Mouse (Mus musculus) layer of hippocampus, adult 8-10 months (tissue): Measurements from ENCODE around the gene Chkb. TPM values are rescaled to one million over a fixed set of nuclear protein-coding genes. Genes with fewer than 3 reads are reported as not detected.
"Not testable (repeated sequence)": the region's sequence is repeated elsewhere in the genome, so short reads cannot be mapped to it uniquely, and the experiment has no call there.

Experiments used
- DNase-seq, 2 experiments: peaks; one replicate each; pipeline ENCODE4 v3.0.0; 2022; ENCODE audit warnings: low spot score in 2 of 2
- total RNA-seq, 4 experiments: library from RNA; stranded (reverse); gene quantifications; 2 replicates each; pipeline ENCODE4 v1.2.4; 2022

Chkb gene
- total RNA-seq, 4 experiments from 2014 or later, result 42.9 to 50.3 (median 46.2) TPM

- no peak for DNase-seq
Measured at GRCm38 (mm10) chr15:89453865-89454478, 24.3 kb upstream of the Chkb start, which contains the start of gene Mapk8ip2. Mapk8ip2 (plus strand) TSS chr15:89453913.

- no peak for DNase-seq
Measured at GRCm38 (mm10) chr15:89452906-89453864, 23.5 kb upstream of the Chkb start.

DNA sequence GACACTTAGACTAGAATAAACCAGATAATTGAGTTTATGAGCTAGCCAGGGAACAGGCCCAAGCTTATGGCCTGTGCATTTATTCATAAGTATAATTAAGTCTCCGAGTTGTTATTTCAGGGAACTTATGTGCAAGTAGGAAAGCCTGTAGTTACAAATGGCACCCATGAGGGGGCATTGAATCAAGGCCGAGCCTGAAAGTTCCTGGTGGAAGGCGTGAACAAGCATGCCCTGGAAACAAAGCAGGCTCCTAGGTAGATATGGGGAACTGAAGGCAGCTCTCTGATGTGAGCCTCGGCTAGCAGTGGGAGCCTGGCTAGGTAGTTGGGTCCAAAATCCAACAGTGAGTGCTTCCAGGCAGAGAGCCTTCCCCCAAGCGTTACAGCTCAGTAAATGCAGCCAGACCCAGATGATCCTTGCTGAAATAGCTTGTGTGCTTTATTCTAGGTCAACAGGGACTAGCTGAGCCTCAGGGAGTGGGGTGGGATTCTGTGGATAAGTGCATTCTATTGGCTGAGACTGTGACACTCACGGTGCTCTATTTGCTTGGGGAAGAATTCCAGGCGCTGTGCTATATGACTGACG, 12.9 kb upstream of the Chkb start:
- no peak for DNase-seq

- DNase-seq, result no peak
Measured at GRCm38 (mm10) chr15:89435878-89436277, 6.2 kb upstream of the Chkb start.

DNA sequence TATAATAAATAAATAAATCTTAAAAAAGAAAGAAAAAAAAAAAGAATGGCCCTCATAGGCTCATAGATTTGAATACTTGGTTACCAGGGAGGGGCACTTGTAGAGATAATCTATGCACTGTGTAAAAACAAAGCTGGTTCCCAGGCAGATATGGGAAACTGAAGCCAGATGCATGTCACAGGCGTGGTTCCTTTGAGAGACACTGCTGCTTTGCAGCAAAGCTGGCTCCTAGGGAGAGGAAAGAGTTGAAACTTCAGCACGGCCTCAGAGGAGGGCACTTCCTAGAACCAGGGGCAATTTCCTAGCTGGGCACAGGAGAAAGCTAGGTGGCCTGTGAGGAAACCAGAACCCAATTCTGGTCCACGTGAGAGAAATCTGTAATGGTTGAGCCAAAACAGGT, 4.4 kb upstream of the Chkb start:
- no peak for DNase-seq

- no peak for DNase-seq
Measured at GRCm38 (mm10) chr15:89432946-89433345, 3.2 kb upstream of the Chkb start.

DNA sequence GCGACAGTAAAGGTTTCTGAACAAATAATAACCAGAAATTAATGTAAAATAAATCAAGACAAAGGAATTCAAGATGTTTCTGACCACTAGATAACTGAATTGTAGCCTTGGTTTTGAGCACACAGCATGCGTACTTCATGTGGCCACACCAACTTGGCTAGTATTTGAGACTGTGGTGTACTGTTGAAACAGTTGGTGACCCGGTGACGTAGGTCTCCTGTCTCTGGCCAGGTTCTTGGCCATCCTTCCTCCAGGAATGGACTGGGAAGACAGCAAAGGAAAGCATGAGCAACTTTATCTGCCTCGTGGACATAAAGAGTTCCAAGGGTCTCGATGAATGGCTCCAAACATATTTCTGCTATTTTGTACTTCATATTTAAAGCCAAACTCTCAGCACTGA, 2.1 kb upstream of the Chkb start:
- no peak for DNase-seq

DNA sequence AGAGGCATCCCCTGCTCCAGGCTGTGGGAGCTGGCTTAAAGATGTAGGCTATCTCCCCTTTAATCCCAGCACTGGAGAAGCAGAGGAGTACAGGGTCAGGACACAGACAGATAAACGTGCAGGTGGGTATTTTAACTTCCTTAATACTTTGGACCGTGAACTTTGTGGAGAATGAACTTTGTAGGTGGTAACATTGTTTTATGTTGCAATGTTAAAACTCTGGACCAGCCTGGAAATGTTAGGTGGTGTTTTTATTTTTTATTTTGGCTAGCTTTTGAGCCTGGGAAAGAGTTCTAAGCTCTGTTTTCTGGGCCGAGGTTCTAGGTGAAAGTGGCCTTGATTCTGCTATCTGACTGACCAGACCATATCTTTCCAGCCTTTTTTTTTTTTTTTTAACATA, 1.6 kb upstream of the Chkb start:
- no peak for DNase-seq

DNA sequence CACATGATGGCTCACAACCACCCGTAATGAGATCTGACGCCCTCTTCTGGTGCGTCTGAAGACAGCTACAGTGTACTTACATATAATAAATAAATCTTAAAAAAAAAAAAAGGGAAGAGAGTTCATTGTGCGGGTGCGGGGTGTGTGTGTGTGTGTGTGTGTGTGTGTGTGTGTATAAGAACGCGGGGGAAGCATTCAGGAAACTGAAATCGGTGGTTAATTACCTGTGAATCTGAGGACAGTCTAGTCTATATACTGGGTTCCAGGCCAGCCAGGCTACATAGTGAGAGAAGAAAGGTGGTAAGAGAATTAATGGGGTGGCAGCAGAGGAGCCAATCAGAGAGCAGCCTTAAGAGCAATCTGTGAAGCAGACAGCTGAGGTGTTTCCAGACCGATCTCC, 1.1 kb upstream of the Chkb start:
- not testable (repeated sequence) for DNase-seq

GRCm38 (mm10) chr15:89430341-89430740, 633 bp upstream of the Chkb start:
- DNase-seq, result no peak

DNA sequence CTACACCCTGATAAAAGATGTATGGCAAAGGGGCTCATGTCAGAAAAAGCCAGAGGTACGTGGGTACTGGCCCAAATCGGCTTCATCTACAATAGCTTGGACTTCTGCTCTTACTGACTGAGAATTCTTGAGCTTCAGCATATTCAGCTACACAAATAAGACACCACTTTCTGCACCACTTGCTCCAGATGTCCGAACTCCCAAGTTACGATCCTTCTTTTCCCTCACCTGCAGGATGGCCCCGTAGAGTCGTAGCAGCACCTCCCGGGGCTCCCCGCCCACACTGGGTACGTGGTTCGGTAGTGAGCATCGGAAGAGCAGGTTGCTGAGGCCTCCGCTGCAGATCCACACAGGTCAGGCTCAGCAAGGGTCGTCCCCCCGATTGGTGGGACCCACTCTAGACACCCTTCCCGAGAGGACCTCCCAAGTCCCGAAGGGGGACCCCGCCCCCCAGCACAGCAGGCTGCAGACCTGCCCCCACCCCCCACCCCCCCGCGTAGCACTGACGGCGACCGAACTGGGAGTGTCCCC, 822 bp downstream of the Chkb start:
- no peak for DNase-seq

- no peak for DNase-seq
Measured at GRCm38 (mm10) chr15:89428136-89428790, 1.4 kb downstream of the Chkb start.

- no peak for DNase-seq
Measured at GRCm38 (mm10) chr15:89426716-89427115, 3.0 kb downstream of the Chkb start.

- DNase-seq, result no peak
Measured at GRCm38 (mm10) chr15:89425711-89426121, 4.0 kb downstream of the Chkb start, which contains the start of gene Cpt1b. Cpt1b (minus strand) TSS chr15:89425863.

- DNase-seq, result no peak
Measured at GRCm38 (mm10) chr15:89424621-89425020, 5.1 kb downstream of the Chkb start.

DNA sequence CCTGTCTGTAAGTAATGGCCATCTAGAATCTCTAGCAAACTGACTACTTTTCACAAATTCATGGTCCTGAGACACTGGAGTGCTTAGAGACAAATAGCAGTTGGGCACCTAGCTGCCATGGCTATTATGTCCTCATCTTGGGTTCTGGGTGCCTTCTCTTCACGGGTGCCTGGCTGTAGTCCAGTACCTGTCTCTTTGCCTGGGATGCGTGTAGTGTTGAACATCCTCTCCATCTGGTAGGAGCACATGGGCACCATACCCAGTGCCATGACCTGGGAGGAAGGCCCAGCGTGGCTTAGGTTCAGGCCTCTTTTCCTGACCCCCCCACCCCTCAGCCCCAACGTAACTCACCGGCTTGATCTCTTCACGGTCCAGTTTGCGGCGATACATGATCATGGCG, 7.8 kb downstream of the Chkb start:
- DNase-seq, result no peak

DNA sequence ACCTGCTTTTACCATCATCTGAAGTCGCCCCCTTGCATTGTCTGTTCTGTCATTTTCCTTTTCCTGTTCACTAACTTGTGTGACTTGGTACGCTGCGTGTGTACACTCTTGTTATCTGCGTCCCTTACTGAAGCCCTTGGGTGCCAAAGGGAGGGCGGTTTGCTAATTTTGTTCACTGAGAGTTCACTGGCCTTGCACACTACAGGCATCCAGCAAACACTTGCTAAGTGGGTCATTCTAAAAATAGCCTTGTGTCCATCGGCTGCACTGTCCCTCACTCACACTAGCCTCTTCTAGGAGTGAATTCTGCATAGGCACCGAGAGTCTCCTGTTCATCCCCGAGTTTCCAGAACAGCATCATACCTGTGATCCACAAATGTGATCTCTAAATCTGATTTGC, 14.4 kb downstream of the Chkb start:
- no peak for DNase-seq

- no peak for DNase-seq
Measured at GRCm38 (mm10) chr15:89410118-89410517, 19.6 kb downstream of the Chkb start, which contains the start of gene Syce3. Syce3 (minus strand) TSS chr15:89410503.

GRCm38 (mm10) chr15:89406691-89407090, 23.0 kb downstream of the Chkb start:
- DNase-seq, result no peak

GRCm38 (mm10) chr15:89404831-89405623, 24.7 kb downstream of the Chkb start:
- no peak for DNase-seq
